Mouse (Mus musculus): ENCODE measurements around the gene Pet117. TPM values are rescaled to one million over a fixed set of nuclear protein-coding genes. Genes with fewer than 3 reads are reported as not detected.
"Not testable (repeated sequence)": the region's sequence is repeated elsewhere in the genome, so short reads cannot be mapped to it uniquely, and the experiment has no call there.

Gene Pet117
- polyA plus RNA-seq, 1 experiment from 2014 or later = 1.3 TPM

- Histone ChIP-seq H3K4me3 (no peak overlapping the region), H3K9me3 (no peaks in the 10 kb centered on the region), H3K27me3 (replicated peaks) (peaks cover 36% of the 10 kb centered on the region), H3K36me3 (no peaks in the 10 kb centered on the region), H3K9ac (no peak overlapping the region), H3K27ac (replicated peaks) (no peak overlapping the region), H3K4me1 (peaks cover 7% of the 10 kb centered on the region), H3K4me2 (no peak overlapping the region)
- 58% methylated on average over 8 of the region's 8 CpGs for WGBS
- ATAC-seq (ENCODE audit: extremely low read depth, insufficient number of reproducible peaks, low FRiP score, low TSS enrichment) = no peak
Measured at GRCm38 (mm10) chr2:144337701-144338100, 31.1 kb upstream of the Pet117 start.

DNA sequence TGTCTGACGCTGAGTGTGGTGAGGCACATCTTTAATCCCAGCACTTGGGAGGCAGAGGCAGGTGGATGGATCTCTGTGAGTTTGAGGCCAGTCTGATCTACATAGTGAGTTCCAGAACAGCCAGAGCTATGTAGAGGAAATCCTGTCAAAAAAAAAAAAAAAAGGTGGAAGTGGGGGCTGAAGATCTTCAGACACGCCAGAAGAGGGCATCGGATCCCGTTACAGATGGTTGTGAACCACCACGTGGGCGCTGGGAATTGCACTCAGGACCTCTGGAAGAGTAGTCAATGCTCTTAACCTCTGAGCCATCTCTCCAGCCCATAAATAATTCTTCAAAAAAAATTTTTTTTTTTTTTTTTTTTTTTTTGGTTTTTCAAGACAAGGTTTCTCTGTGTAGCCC is 30.6 kb upstream of the Pet117 start:
- H3K9me3 ChIP-seq; H3K9ac ChIP-seq; H3K4me3 ChIP-seq; ATAC-seq (ENCODE audit: extremely low read depth, insufficient number of reproducible peaks, low FRiP score, low TSS enrichment); H3K36me3 ChIP-seq; H3K4me2 ChIP-seq; H3K4me1 ChIP-seq; H3K27ac ChIP-seq (replicated peaks): not testable (repeated sequence)
- WGBS = 74% methylated on average over 6 of the region's 6 CpGs
- peaks cover 32% of the 10 kb centered on the region for H3K27me3 ChIP-seq (replicated peaks)

DNA sequence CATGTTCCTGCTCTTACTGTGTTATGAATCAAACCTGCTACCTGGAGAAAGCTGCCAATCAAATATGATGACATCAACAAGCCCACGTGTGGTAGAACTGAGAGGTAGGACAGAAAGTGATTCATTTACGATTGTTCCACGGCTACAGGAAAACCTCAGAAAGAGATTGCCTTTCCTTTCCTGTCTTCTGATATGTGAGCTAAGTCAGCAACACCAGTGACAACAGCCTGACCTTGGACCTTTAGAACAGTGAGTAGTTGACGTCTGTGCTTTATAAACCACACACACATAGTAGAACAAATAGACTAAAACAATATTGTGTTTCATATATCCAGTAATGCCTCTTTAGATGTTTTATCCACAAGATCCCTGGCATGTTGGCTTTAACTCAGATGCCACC is 25.6 kb upstream of the Pet117 start:
- Histone ChIP-seq H3K36me3 (no peaks in the 10 kb centered on the region), H3K27me3 (replicated peaks) (peaks cover 3% of the 10 kb centered on the region; the same call in 1 of the 2 replicates), H3K27ac (replicated peaks) (no peak overlapping the region), H3K4me2 (no peak overlapping the region), H3K9ac (no peak overlapping the region), H3K4me1 (no peaks in the 10 kb centered on the region), H3K9me3 (no peaks in the 10 kb centered on the region), H3K4me3 (no peak overlapping the region)
- ATAC-seq (ENCODE audit: extremely low read depth, insufficient number of reproducible peaks, low FRiP score, low TSS enrichment) = no peak
- 63% methylated on average over 4 of the region's 4 CpGs for WGBS

DNA sequence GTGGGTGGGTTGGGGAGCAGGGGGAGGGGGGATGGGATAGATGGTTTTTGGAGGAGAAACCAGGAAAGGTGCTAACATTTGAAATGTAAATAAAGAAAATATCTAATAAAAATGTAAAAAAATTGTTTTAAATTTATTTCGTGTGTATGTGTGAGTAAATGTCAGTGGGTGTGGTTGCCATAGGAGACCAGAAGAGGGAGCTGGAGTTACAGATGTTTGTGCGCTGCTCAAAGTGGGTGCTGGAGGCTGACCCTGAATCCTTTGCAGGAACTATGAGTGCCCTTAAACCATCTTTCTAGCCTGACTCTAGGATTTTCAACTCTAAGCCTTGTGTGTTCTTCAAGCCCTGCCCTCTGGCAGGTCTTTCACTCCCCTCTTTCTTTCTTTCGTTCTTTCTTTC is 20.3 kb upstream of the Pet117 start:
- H3K9me3 ChIP-seq = no peaks in the 10 kb centered on the region
- H3K4me3 ChIP-seq = no peak overlapping the region
- no peak overlapping the region for H3K9ac ChIP-seq
- H3K27me3 ChIP-seq (replicated peaks) = peaks cover 3% of the 10 kb centered on the region; the same call in 1 of the 2 replicates
- H3K27ac ChIP-seq (replicated peaks) = no peak overlapping the region
- ATAC-seq (ENCODE audit: extremely low read depth, insufficient number of reproducible peaks, low FRiP score, low TSS enrichment) = no peak
- no peaks in the 10 kb centered on the region for H3K4me1 ChIP-seq
- no peaks in the 10 kb centered on the region for H3K36me3 ChIP-seq
- 53% methylated on average over 3 of the region's 3 CpGs for WGBS
- H3K4me2 ChIP-seq = no peak overlapping the region

GRCm38 (mm10) chr2:144352843-144353242 is 16.0 kb upstream of the Pet117 start:
- Histone ChIP-seq H3K9me3 (no peaks in the 10 kb centered on the region), H3K4me3 (no peak overlapping the region), H3K4me2 (no peak overlapping the region), H3K4me1 (no peaks in the 10 kb centered on the region), H3K9ac (no peak overlapping the region), H3K27ac (replicated peaks) (no peak overlapping the region), H3K27me3 (replicated peaks) (0 out of 2 replicates have a peak, but pooled peaks cover 4% of the 10 kb centered on the region), H3K36me3 (no peaks in the 10 kb centered on the region)
- ATAC-seq (ENCODE audit: extremely low read depth, insufficient number of reproducible peaks, low FRiP score, low TSS enrichment) = no peak
- 80% methylated on average over 11 of the region's 11 CpGs for WGBS

DNA sequence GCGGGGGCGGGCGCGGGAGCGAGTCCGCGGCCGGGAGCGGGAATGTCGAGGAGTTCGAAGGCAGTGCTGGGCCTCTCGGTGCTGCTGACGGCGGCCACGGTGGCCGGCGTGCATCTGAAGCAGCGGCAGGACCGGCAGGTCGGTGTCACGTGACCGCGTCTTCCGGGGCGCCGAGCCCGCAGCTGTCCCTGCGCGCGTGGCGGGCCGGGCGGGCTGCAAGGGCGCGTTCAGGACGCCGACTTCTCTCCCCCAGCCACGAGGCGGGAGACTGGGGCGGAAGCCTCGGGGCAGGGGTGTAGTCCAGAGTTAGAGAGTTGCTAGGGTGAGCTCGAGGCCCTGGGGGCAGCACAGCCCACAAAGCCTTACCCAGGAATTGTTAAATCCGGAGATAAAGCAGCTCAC is 225 bp downstream of the Pet117 start:
- ATAC-seq (ENCODE audit: extremely low read depth, insufficient number of reproducible peaks, low FRiP score, low TSS enrichment) = peak; percentile 79
- H3K36me3 ChIP-seq = peaks cover 11% of the 10 kb centered on the region
- H3K27ac ChIP-seq (replicated peaks) = peak overlapping the region; percentile 97
- no peaks in the 10 kb centered on the region for H3K9me3 ChIP-seq
- no peaks in the 10 kb centered on the region for H3K27me3 ChIP-seq (replicated peaks)
- peak overlapping the region; percentile 79 for H3K4me2 ChIP-seq
- H3K4me3 ChIP-seq = peak overlapping the region; percentile 86
- WGBS = under 1% methylated on average over 41 of the region's 43 CpGs
- H3K4me1 ChIP-seq = peaks cover 26% of the 10 kb centered on the region
- peak overlapping the region; percentile 95 for H3K9ac ChIP-seq

DNA sequence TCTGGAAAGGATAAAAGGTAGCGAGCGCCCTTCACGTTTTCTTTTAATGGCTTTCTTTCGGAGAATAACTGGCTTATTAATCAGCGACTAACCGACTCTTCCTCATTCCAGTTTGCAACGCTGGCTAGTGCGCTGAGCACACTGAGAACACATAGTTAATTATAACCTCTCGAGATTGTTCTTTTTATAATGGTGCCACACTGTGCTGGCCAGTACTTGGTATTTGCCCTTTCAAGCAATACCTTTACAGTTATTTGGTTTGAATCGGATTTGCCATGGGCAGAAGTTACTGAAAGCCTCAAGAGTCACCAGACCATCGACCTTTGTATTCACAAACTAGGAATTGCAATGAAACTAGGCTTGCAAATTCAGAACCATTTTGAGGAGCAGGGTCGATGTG is 715 bp downstream of the Pet117 start:
- no peak for ATAC-seq (ENCODE audit: extremely low read depth, insufficient number of reproducible peaks, low FRiP score, low TSS enrichment)
- Histone ChIP-seq H3K4me3 (peak overlapping the region; percentile 86), H3K27ac (replicated peaks) (peak overlapping the region; percentile 97), H3K4me1 (peaks cover 26% of the 10 kb centered on the region), H3K27me3 (replicated peaks) (no peaks in the 10 kb centered on the region), H3K36me3 (peaks cover 16% of the 10 kb centered on the region), H3K4me2 (peak overlapping the region; percentile 79), H3K9me3 (no peaks in the 10 kb centered on the region), H3K9ac (peak overlapping the region; percentile 95)
- 2% methylated on average over 12 of the region's 12 CpGs for WGBS

- Histone ChIP-seq H3K9ac (no peak overlapping the region), H3K4me2 (no peak overlapping the region), H3K27ac (replicated peaks) (no peak overlapping the region), H3K36me3 (peaks cover 37% of the 10 kb centered on the region), H3K9me3 (no peaks in the 10 kb centered on the region), H3K27me3 (replicated peaks) (no peaks in the 10 kb centered on the region), H3K4me3 (no peak overlapping the region), H3K4me1 (peaks cover 26% of the 10 kb centered on the region)
- WGBS = 77% methylated on average over 4 of the region's 4 CpGs
- no peak for ATAC-seq (ENCODE audit: extremely low read depth, insufficient number of reproducible peaks, low FRiP score, low TSS enrichment)
Measured at GRCm38 (mm10) chr2:144371566-144371965, 2.8 kb downstream of the Pet117 start.

GRCm38 (mm10) chr2:144373063-144373462 is 4.3 kb downstream of the Pet117 start:
- no peak overlapping the region for H3K27ac ChIP-seq (replicated peaks)
- WGBS = 92% methylated on average over 9 of the region's 9 CpGs
- no peaks in the 10 kb centered on the region for H3K9me3 ChIP-seq
- H3K27me3 ChIP-seq (replicated peaks) = no peaks in the 10 kb centered on the region
- no peak overlapping the region for H3K4me2 ChIP-seq
- ATAC-seq (ENCODE audit: extremely low read depth, insufficient number of reproducible peaks, low FRiP score, low TSS enrichment) = no peak
- no peak overlapping the region for H3K4me3 ChIP-seq
- H3K36me3 ChIP-seq = peaks cover 52% of the 10 kb centered on the region
- no peak overlapping the region for H3K9ac ChIP-seq
- peaks cover 25% of the 10 kb centered on the region for H3K4me1 ChIP-seq

DNA sequence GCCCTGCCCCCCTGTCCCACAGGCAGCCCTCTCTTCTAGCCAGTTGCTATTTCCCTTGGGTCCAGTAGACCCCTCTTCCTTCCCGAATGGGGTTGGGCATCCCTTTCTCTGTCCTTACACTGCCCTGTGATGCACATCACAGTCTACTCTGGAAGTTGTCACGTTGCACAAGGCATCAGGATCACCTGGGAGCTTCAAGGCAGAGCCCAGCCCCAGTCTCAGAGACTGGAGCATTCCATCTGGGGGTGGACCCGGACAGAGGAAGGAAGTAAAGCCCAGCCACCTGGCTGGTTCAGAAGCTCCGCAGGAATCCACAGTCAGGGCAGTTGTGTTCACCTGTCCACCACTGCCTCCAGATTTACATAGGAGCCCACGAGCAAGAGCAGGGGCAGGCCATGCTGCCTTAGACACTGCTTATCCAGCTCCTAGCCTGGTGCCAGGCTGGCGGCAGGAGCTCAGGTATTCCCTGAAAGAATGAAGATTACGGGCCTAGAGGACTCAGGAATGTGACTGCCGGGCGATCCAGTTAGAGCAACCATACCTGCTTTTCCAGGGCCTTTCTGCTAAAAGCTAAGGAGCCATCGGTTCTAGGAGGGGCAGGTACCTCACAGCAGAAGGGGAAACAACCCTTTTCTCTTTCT is 6.4 kb downstream of the Pet117 start:
- WGBS = 81% methylated on average over 10 of the region's 10 CpGs
- Histone ChIP-seq H3K4me3 (no peak overlapping the region), H3K4me2 (no peak overlapping the region), H3K27ac (replicated peaks) (no peak overlapping the region), H3K9me3 (no peaks in the 10 kb centered on the region), H3K36me3 (peaks cover 73% of the 10 kb centered on the region), H3K27me3 (replicated peaks) (no peaks in the 10 kb centered on the region), H3K9ac (no peak overlapping the region), H3K4me1 (peaks cover 15% of the 10 kb centered on the region)
- no peak for ATAC-seq (ENCODE audit: extremely low read depth, insufficient number of reproducible peaks, low FRiP score, low TSS enrichment)

GRCm38 (mm10) chr2:144381293-144381692 is 12.5 kb downstream of the Pet117 start:
- Histone ChIP-seq H3K36me3 (peaks cover 98% of the 10 kb centered on the region), H3K27ac (replicated peaks) (0 out of 2 replicates have a peak overlapping the region, but pooled peaks have one; percentile 2), H3K27me3 (replicated peaks) (no peaks in the 10 kb centered on the region), H3K9ac (no peak overlapping the region), H3K4me2 (no peak overlapping the region), H3K9me3 (no peaks in the 10 kb centered on the region), H3K4me1 (peaks cover 17% of the 10 kb centered on the region; the same call in 1 of the 2 replicates), H3K4me3 (no peak overlapping the region)
- 79% methylated on average over 3 of the region's 3 CpGs for WGBS
- no peak for ATAC-seq (ENCODE audit: extremely low read depth, insufficient number of reproducible peaks, low FRiP score, low TSS enrichment)

DNA sequence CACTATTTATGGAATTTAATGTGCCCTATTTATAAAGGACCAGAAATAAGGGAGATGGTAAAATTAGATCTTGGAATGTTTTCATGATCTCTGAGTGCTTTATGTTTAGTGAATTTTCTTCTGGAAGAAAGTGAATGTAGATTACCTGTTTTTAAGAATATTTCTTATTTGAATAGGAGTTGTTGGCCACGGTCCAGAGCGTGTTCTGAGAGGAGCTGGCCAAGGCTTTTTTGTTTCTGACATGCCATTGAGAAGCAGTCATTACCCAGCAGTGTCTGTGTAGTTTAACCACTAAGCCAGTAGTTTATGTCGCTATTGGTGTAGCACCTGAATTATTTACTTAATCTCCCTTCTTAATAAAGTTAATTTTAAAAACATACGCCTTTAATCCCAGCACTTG is 12.9 kb downstream of the Pet117 start:
- ATAC-seq (ENCODE audit: extremely low read depth, insufficient number of reproducible peaks, low FRiP score, low TSS enrichment) = no peak
- Histone ChIP-seq H3K4me2 (no peak overlapping the region), H3K27ac (replicated peaks) (no peak overlapping the region), H3K9me3 (no peaks in the 10 kb centered on the region), H3K4me3 (no peak overlapping the region), H3K27me3 (replicated peaks) (no peaks in the 10 kb centered on the region), H3K9ac (no peak overlapping the region), H3K4me1 (peaks cover 18% of the 10 kb centered on the region; the same call in 1 of the 2 replicates), H3K36me3 (peaks cover 98% of the 10 kb centered on the region)
- WGBS = 85% methylated on average over 4 of the region's 4 CpGs

Measured in heart, embryonic 13.5 days (tissue).